Mouse (Mus musculus): ENCODE measurements around the gene Phldb2.
A peak's percentile ranks its signal among the peaks of the same experiment; 100 is the strongest.

Phldb2 gene

GRCm38 (mm10) chr16:45800406-45800805 is 153.0 kb downstream of the Phldb2 start:
- ATAC-seq (ENCODE audit: insufficient number of reproducible peaks, low FRiP score, low TSS enrichment) = no peak

DNA sequence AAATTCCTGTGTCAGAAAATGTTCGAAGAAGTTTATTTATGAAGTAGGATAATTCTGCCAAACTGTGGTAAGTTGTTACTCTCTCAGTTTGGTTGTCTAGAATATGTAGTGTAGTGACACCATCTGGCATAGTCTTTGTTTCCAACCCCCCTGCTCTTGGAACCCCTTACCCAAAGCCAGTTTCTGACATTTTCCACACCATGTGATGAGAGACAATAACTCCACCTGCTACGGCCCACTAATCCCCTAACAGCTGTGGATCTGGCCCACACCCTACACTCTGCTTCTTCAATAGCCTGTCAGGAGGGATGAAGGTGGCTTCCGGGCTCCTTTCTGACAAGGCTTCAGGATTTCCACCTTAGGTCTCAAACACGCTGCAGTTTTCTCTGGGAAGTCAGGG is 154.2 kb downstream of the Phldb2 start:
- ATAC-seq (ENCODE audit: insufficient number of reproducible peaks, low FRiP score, low TSS enrichment) = no peak

GRCm38 (mm10) chr16:45798591-45798990 is 154.8 kb downstream of the Phldb2 start:
- ATAC-seq (ENCODE audit: insufficient number of reproducible peaks, low FRiP score, low TSS enrichment) = no peak

DNA sequence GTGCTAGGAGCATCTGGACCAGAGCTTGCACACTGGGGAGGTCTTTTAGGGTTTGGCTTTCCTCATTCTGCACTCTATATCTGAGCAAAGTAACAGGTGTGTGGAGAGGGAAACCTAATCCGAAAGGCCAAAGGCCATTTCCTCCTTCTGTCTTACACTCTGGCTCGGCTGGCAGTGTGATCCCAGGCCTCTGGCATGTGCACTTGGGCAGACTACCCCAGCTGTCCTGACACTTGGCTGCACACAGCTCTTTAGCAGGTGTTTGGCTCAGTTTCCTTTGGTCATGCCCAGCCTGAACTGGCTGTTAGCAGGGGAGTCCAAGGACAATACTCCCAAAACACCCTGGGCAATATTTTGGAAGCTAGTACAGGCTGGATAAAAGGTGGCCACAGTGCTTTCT is 156.6 kb downstream of the Phldb2 start:
- no peak for ATAC-seq (ENCODE audit: insufficient number of reproducible peaks, low FRiP score, low TSS enrichment)

DNA sequence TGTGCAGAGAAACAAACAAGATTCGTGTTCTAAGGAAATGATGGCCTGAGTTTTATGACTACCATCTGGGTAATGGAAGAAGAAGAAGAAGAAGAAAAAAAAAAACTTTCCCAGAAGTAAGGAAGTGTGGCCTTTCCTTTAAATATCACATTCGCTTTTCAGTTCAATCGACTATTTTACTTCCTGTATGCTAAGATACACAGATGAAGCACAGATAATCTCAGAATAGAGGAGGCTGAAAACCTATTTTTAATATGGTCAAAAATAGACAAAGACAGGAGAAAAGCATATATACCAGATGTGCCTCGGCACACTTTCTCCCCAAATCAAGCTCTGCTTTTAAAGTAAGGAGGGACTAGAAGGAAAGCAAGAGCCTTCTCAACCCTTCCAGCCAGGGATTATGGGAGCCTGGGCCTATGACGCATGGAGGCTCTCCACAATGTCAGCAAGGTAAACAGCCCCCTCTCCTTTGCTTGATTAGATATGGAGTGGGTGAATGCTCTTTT is 158.2 kb downstream of the Phldb2 start:
- ATAC-seq (ENCODE audit: insufficient number of reproducible peaks, low FRiP score, low TSS enrichment) = no peak

- no peak for ATAC-seq (ENCODE audit: insufficient number of reproducible peaks, low FRiP score, low TSS enrichment)
Measured at GRCm38 (mm10) chr16:45792781-45793180, 160.6 kb downstream of the Phldb2 start.

DNA sequence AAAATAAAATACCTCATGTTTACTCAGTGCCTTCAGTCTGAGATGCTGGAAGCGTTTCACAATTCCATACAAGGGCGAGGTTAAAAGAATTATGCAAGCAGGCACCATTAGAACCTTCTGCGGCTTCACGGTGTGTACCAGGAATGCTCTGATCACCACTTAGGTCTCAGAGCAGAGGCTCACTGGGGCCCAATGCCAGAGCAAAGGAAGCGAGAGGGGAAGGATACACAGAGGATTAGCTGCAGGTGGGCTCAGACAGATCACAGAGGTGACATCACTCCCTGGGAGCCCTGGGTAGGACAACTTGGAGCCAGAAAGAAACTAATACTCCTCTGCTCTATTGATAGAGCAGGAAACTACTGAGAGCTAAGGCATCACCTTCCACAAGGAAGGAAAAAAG is 162.1 kb downstream of the Phldb2 start:
- no peak for ATAC-seq (ENCODE audit: insufficient number of reproducible peaks, low FRiP score, low TSS enrichment)

DNA sequence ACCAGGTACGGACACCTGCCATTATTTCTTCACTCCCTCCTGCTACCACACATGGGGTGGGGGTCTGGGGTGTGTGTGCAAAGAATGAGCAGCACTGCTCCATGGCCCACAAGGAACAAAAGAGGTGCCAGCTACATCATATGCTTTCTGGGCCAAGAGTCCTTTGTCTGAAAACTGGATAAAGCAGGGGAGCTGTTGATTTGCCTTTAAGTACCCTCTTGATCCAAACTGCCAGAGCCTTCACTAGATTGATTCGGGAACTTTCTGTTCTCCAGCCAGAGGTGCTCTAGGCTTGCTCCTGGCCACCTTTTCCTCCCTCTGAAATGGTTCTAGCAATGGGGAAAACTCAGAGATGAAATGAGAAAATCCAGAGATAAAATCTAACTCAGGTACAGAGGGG is 164.1 kb downstream of the Phldb2 start:
- ATAC-seq (ENCODE audit: insufficient number of reproducible peaks, low FRiP score, low TSS enrichment) = no peak

GRCm38 (mm10) chr16:45787650-45788049 is 165.7 kb downstream of the Phldb2 start:
- ATAC-seq (ENCODE audit: insufficient number of reproducible peaks, low FRiP score, low TSS enrichment) = no peak

GRCm38 (mm10) chr16:45786639-45787038 is 166.8 kb downstream of the Phldb2 start:
- peak; percentile 87 for ATAC-seq (ENCODE audit: insufficient number of reproducible peaks, low FRiP score, low TSS enrichment)

DNA sequence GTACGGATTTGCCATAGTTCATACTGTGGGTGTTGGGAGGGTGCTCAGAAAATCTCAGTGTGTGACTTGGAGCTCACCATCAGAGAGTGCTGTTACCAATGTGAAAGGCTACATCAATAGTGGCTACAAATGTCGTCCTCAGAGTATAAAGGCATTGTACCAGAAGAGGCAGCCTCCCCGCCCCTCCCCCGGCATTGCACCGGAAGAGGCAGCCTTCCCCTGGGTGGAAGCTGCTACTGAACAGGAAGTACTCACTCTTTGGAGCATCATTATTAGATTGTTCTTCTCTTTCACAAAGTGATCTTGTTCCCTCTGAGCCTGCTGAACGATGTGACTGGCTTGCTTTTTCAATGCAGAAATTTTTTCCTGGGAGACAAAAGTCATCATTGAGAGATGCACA is 173.4 kb downstream of the Phldb2 start:
- no peak for ATAC-seq (ENCODE audit: insufficient number of reproducible peaks, low FRiP score, low TSS enrichment)

DNA sequence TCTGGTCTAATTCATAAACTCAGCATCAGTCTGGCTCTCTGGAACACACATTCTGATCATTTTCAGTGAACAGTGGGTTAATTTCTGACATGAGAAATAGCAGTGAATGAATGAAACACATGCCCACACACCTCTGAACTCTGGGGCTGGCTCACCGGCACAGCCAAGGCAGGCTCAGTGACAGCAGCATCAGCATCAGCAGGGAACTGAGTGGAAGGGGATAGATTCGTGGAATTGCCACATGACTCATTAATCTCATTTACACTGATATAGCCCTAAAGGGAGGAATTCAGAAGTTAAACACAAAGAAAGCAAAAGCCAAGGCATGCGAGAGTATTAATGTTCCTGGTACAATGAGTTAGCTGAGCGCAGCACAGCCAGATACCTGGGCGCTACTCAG is 178.6 kb downstream of the Phldb2 start:
- no peak for ATAC-seq (ENCODE audit: insufficient number of reproducible peaks, low FRiP score, low TSS enrichment)

GRCm38 (mm10) chr16:45770914-45771313 is 182.5 kb downstream of the Phldb2 start:
- ATAC-seq (ENCODE audit: insufficient number of reproducible peaks, low FRiP score, low TSS enrichment) = no peak

DNA sequence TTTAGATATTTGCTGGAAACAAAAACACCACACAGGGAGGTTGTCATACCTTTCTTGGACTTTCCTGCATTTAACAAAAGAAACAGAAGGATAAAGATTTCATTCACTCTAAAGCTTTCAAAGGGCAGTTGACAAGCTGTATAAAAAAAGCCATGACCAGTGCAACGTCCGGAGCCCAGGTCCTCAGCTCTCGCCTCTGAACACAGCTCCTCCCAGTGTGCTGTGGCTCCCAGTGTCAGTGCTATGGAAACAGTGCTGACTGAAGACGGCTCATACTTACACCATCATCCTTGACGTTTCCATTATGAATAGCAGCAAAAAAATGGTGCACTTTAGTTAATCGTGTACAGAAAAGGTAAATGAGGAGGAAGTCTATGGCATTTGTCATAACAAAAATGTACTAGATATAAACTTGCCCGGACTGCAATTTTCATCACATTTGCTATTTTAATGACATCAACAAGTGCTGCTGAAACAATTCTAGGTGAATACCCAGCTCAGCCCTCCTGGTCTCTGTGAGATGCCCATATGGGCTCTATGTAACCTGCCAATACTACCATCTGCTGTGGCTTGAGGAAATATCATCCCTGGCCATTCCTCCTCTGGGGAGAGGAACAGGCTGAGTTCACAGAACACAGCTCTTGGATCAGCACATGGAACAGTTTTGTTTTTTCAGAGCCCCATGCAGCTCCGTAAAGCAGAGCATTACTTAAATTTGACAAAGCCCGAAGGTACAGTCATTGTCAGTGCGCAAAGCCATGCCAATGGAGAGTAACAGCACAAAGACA is 185.4 kb downstream of the Phldb2 start:
- ATAC-seq (ENCODE audit: insufficient number of reproducible peaks, low FRiP score, low TSS enrichment) = peak; percentile 98

DNA sequence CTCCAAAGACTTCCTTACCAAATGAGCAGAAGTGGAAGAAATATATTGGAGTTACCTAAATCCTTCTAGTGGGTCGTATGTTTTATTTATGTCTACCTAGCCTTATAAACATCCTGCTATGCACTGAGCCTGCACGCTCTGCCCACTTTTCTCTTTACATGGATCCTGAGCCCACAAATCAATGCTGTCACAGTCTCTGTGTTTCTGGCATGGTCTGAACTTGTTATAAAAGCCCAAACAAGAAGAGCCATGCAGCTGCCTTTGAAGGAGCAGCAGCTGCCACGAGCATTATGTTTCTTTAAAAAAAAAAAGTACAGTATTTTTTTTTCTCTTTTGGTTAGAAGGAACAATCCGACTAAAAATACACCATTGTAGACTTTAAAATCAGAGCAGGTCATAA is 186.0 kb downstream of the Phldb2 start:
- ATAC-seq (ENCODE audit: insufficient number of reproducible peaks, low FRiP score, low TSS enrichment) = no peak

DNA sequence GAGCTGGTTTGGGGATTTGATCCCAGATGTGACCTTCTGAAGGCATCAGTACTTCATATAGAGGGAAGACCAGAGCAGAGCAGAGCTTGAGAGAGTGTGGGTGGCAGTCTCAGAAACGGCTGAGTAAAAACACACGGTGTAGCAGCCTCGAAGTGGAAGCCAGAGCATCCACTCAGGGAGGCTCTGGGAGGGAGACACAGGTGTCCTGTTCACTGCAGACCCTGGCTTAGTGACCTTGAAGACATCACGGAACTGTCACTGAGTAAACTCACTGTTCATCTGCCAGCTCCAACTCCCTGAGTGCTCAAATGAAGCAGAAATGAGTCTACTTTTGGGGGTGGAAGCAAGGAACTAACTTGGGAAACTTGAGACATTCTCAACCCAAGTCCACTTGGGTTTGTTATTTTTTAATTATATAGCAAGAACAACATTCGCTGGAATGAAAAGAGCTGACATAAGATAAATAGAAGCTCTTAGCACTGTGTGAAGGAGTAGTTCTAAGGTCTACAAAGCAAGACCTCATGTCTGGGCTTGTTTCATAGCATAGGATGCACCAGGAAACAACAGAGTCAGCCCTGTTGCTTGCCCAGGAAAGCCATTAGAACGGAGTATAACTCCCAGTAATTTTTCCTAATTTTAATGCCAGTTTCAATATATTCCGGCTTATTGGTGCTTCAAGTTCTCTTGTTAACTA is 187.4 kb downstream of the Phldb2 start:
- ATAC-seq (ENCODE audit: insufficient number of reproducible peaks, low FRiP score, low TSS enrichment) = no peak

DNA sequence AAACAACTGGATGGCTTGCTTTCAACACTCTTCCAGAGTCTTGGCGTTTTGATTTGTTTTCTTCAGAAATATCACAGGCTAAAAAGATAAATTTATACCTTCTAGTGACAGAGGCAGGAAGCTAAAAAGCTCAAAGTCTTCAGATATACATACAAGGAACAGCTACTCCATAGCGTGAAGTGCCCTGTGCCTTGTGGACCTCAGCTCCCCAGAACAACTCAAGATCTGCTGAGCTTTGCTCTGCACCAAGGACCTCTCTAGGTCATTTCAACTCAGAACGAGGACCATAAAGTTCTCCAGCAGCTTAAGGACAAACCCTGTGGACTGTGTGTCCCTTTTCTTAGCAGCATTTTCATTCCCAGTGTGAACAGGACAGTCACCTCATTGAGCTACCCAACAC is 188.3 kb downstream of the Phldb2 start:
- ATAC-seq (ENCODE audit: insufficient number of reproducible peaks, low FRiP score, low TSS enrichment) = no peak

DNA sequence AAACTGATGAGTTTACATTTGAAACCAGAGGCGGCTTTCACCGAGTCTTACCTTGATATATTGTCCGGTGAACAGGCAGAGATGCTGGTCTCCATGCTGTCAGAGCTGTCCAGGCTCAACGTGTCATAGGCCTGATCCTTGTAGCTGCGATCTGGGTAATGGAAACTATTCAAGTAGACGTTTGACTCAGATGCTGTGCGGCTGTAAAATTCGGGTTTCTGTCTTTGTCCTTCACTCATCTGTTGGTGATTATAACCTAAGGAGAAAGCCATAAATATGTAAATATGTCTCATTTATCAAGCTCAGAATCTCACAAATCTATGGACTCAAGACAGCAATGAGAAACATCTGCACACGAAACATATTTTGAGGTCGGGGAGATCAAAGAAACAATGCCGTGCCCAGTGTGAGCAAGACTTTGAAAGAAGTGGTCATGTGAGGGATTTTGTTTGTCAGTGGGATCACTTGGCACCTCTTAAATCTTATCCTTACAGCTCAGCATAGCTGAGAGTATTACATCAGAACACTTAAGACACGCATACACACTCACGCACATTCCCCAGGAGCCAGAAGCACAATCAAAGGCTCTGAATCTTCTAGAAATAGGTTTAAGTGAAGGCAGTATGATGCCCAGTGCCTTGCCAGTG is 190.4 kb downstream of the Phldb2 start:
- ATAC-seq (ENCODE audit: insufficient number of reproducible peaks, low FRiP score, low TSS enrichment) = no peak

DNA sequence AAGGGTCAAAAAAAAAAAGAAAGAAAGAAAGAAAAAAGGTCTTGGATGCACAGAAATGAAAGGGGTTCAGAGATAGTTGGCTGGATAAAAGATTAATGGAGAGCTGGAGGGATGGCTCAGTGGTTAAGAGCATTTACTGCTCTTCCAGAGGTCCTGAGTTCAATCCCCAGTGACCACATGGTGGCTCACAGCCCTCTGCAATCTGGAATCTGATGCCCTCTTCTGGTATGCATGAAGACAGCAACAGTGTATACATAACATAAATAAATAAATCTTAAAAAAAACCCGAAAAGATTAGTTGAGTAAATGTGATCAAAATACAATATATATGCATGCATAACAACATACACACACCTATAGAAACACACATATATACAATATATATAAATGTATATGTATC is 192.0 kb downstream of the Phldb2 start:
- ATAC-seq (ENCODE audit: insufficient number of reproducible peaks, low FRiP score, low TSS enrichment) = no peak

DNA sequence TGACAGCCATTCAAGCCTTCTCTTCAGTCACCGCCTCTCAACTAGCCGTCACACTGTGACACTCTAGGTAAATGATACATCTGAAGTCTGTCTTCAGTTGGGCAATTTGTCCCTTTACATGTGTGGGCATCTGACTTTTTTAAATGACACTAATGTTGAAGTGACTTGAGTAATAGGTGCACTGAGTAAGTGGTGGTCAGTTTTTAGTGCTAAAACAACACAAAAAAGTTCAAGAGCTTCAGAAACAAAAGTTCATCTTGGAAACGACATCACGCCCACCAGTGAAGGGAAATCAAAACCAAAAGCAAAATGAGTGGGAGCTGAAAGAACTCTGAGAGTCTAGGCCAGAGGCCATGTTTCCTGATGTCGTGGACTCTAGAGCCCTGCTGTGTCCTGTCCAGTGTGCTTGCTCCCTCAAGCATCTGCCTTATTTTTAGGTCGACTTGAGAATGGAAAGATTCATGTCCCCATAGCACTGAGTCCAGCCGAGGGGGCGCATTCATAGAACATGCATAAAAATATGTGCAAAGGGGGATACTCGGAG is 194.6 kb downstream of the Phldb2 start:
- no peak for ATAC-seq (ENCODE audit: insufficient number of reproducible peaks, low FRiP score, low TSS enrichment)
